Mouse (Mus musculus): ENCODE measurements around the gene Sf1.

DNA sequence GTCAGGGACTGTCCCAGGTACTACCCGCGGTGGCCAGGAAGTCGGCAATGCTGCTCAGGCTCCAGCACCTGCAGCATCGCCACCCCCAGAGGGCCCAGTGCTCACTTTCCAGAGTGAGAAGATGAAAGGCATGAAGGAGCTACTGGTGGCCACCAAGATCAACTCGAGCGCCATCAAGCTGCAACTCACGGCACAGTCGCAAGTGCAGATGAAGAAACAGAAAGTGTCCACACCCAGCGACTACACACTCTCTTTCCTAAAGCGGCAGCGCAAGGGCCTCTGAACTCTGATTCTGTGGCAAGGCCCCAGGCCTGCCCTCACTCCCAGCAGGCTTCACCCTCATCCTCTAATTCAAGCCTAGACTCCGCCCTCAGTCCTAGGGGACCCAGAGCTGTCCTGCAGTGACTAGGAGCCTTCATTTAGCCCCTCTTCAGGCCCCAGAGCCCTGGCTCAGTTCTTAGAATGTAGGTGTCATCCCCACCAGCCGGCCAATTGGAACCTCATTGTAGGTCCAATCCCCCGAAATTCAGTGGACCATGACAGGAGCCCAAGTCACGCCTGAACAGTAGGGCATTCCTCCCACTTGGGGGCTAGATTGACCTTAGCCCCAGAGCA is 23.5 kb upstream of the Sf1 start:
- TF ChIP-seq CTCF (IDR thresholded peaks at IDR 0.05; ENCODE audit: insufficient read depth, low read depth, low read length) (no peak), POLR2A (IDR thresholded peaks at IDR 0.05; ENCODE audit: insufficient read depth, low read depth, low read length) (no peak)
